Mouse (Mus musculus) C2C12 (cell line): ENCODE results near the gene Asic3.

Experiments used
- CEBPB ChIP-seq: IDR thresholded peaks from one replicate; pipeline ENCODE4 v1.6.1; 2011; ENCODE audit warnings: low read depth, mild to moderate bottlenecking, control low read depth, moderate library complexity
- CTCF ChIP-seq: IDR thresholded peaks from one replicate; pipeline ENCODE4 v1.5.1; 2011; ENCODE audit not compliant: control insufficient read depth, insufficient read depth, insufficient read length
- MAX ChIP-seq: IDR thresholded peaks from one replicate; pipeline ENCODE4 v1.6.1; 2011; ENCODE audit warnings: mild to moderate bottlenecking, control low read depth
- MYOD1 ChIP-seq: IDR thresholded peaks from one replicate; pipeline ENCODE4 v1.6.1; 2011; ENCODE audit warnings: low read depth; ENCODE audit not compliant: control insufficient read depth, insufficient read length

GRCm38 (mm10) chr5:24443927-24444326 lies 30.7 kb downstream of the Asic3 start:
- TF ChIP-seq CTCF (no peak), CEBPB (no peak), MAX (no peak), MYOD1 (no peak)
